Mouse (Mus musculus): ENCODE measurements around the gene Hbp1.

Hbp1 gene

GRCm38 (mm10) chr12:31905696-31906551 lies 44.4 kb downstream of the Hbp1 start:
- DNase-seq (ENCODE audit: low spot score) = no peak

DNA sequence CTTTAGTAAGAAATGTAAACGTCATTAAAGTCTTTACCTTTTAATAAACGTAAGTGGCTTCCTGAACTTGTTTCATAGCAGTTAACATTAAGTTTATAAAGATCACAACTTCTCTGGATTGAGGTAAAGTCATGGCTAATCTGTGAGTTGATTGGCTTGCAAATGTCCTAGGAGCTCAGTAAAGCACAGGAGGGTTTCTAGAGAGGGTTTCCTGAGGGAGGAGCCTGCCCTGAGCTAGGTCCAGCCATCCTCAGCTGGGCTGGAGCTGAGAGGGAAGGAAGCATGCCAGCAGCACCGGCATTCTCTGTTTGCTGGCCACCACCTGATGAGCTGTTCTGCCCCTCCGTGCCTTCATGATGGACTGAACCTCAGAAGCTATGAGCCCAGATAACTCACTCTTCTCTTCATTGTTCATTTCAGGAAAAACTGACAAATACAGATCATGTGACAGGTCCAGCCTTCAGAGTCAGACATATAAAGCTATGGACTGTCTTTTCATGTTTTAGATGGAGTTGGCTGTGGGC lies 49.9 kb downstream of the Hbp1 start:
- no peak for DNase-seq (ENCODE audit: low spot score)

- no peak for DNase-seq (ENCODE audit: low spot score)
Observed at GRCm38 (mm10) chr12:31897456-31897855, 52.9 kb downstream of the Hbp1 start.

DNA sequence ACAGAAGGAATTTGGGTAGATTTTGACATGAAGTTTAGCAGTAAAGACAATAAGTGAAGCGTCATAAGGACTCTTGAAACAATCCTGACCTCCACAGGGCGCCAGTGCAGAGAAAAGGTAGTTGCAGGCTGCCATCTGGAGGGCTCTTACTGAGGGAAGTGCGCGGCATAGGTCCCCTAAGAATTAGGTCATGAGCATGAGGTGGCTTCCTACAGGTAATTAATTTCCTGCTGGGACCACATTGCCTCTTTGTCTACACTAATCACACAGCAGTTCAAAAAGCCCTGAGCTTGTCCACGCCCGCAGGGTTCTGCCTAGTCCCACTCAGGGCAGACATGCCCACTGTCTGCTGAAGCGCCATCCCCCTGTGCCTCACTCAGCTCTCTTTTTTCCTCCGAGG lies 53.3 kb downstream of the Hbp1 start:
- no peak for DNase-seq (ENCODE audit: low spot score)

- no peak for DNase-seq (ENCODE audit: low spot score)
Observed at GRCm38 (mm10) chr12:31896295-31896694, 54.0 kb downstream of the Hbp1 start.

- DNase-seq (ENCODE audit: low spot score) = no peak
Observed at GRCm38 (mm10) chr12:31895888-31896287, 54.4 kb downstream of the Hbp1 start.

DNA sequence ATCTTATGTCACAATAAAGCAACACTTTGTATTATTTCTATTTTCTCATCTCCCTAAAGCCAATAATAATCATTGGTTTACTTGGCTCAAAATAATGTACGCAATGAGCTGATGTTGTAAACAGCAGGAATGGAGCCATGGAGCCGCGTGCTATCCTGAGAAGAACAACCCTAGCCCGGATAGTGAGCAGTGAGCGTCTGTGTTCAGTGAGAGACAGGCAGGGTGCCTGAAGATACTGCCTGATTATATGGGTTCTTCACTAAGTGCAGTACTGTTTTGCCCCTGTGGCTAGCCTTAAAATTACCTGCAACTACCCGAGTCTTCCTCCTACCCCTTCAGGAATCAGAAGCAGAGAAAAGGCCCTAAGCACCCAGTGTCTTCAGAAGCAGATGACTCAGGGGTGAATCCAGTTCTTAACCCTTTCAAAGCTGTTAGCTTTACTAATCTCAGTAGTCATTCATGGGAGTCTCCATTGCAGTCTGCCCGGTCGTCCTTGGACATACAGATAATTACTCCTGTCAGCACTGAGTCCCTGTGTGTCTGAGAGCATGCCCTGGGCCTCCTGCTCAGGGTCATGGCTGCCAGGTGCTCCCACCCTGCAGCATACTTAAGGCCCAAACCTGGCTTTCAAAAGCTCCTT lies 55.1 kb downstream of the Hbp1 start:
- no peak for DNase-seq (ENCODE audit: low spot score)

DNA sequence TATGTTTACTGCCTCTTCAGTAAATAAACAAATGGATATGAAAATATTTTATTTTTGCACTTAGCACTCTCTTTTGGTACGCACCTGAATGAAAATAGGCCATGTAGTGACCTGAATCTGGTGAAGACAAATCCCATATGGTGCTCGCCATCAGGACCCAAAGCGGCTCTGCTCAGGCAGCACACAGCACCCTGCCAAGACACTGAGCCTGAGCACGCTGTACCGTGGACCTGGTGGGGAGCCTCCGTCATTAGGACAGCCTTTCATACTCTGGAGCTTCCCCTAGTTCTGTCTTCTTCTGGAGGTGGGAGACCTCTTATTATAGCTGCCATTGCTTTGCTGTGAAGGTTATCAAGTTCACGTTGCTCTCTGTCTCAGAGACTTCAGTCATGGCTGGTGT lies 57.6 kb downstream of the Hbp1 start:
- no peak for DNase-seq (ENCODE audit: low spot score)

DNA sequence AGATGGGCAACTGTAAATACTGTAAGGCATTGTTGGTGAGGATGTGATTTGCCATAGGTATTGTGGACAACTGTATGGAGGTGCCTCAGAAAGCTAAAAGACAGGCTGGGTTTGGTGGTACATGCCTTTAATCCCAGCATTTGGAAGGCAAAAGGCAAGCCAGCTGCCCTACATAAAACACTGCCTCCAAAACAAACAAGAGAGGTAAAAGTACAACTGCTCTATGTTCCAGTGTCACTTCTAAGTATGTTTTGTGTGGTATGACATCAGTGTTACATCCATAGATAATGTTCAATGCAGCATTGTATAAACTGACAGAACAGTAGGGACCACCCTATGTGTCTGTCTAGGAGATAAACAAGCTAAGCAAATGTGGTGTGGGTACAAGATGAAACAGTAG lies 58.3 kb downstream of the Hbp1 start:
- no peak for DNase-seq (ENCODE audit: low spot score)

GRCm38 (mm10) chr12:31890685-31891084 lies 59.6 kb downstream of the Hbp1 start:
- DNase-seq (ENCODE audit: low spot score) = no peak

DNA sequence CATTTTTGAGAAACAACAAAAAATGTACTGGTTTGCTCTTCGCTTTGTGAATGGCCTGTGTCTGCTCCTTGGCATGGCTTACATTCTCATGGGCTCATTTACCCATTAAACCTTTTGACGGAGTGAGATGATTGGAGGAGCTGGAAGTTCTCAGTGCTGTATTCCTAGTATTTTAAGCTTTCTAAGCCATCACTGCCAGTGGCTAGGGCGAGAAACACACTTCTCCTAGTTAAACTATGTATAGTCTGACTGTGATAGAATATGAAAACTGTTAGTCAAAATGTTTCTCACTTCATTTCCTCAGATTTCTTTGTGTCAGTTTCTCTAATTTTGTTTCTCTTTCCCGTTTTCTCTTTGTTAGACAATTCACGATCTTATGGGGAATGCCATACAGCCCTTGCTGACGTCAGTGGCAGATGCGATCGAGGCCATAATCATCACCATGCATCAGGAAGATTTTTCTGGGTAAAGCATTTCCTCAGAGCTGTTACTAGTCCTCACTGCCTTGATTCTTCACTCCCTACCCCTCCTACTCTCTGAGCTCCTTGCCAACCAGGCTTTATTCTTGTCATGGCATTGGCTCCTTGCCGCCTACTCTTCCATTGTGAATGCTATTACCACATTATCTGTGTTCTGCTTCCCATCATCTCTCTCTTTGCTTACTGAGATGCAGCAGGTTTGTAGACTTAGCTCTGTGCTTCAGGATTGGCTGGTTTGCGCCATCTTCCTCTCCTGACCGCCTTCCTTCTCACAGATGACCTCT lies 64.3 kb downstream of the Hbp1 start:
- no peak for DNase-seq (ENCODE audit: low spot score)

GRCm38 (mm10) chr12:31885084-31885483 lies 65.3 kb downstream of the Hbp1 start:
- no peak for DNase-seq (ENCODE audit: low spot score)

DNA sequence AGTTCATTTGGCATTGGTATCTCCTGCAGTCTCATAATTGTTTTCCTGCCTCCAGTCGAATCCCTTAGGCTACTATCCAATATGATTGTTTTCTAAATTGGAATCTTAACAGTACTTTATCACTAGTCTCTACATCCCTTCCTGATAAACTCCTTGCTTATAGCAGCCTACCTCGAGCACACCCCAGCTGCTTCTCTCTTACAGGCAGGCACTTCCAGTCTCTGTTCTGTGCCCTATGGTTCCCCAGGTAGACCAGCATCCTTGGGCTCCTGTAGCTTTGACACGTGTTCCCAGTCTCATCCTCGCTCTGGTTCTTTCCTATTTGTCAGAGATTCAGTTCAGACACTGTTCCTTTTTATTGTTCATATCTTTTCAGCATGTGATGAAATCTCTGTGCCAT lies 66.0 kb downstream of the Hbp1 start:
- DNase-seq (ENCODE audit: low spot score) = no peak

DNA sequence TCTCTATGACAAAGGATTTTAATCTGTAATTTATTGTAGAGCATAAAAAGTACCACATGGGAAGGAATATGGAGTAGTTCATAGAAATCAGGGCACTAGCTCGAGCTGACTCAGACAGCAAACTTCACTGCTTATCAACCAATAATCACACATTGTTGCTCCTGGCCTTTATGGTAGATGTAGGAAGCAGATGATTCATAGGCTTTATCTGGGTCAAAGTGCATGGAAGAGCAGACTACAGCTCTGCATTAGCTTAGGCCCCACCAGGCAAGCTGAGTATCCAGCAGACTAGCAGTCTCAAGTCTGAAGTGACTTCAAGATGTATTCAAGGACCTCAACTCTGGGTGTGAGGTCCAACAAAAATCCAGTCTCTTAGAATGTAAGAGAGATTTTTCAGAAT lies 67.6 kb downstream of the Hbp1 start:
- DNase-seq (ENCODE audit: low spot score) = no peak

DNA sequence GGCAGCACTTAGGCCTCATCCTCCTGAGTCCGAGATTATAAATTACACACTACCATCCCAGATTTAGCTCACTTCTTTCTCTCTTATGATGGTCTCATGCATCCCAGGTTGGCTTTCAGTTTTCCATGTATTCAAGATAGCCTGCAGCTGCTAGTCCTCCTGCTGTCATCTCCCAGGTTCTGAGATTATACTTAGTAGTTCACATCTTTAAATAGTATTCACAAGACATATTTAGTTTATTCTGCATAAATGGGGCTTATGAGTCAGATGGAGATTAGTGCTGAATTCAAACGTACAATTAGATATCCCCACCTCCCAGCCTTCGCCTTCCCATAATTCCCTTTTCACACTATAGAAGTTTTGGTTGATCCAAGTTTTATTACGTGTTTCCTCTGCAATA lies 73.6 kb downstream of the Hbp1 start:
- DNase-seq (ENCODE audit: low spot score) = no peak

Data from yolk sac, embryonic 10.5 days (tissue).